Mouse (Mus musculus): ENCODE data around the gene Zscan4d. TPM values are rescaled to one million over a fixed set of nuclear protein-coding genes. Genes with fewer than 3 reads are reported as not detected.
"Not testable (repeated sequence)": the region's sequence is repeated elsewhere in the genome, so short reads cannot be mapped to it uniquely, and the experiment has no call there.

Gene Zscan4d
- polyA plus RNA-seq (2012; rRNA removed) = not detected in 2 replicates

GRCm38 (mm10) chr7:11166059-11166458, at the start of gene Zscan4d:
Gene Zscan4d, minus strand, starts transcription at chr7:11166159.
- not testable (repeated sequence) for H3K4me1 ChIP-seq (replicated peaks; ENCODE audit: control insufficient read depth, insufficient read depth, low read length); H3K36me3 ChIP-seq (ENCODE audit: control insufficient read depth, insufficient read depth, low read length); H3K27ac ChIP-seq (ENCODE audit: control insufficient read depth, insufficient read depth, low read length); DNase-seq; H3K27me3 ChIP-seq (ENCODE audit: control insufficient read depth, insufficient read depth, low read length); H3K4me3 ChIP-seq (ENCODE audit: control insufficient read depth, insufficient read depth, low read length)
- WGBS = 90% methylated on average over 4 of the region's 4 CpGs

- H3K36me3 ChIP-seq (ENCODE audit: control insufficient read depth, insufficient read depth, low read length); H3K4me1 ChIP-seq (replicated peaks; ENCODE audit: control insufficient read depth, insufficient read depth, low read length); H3K27ac ChIP-seq (ENCODE audit: control insufficient read depth, insufficient read depth, low read length); DNase-seq; H3K4me3 ChIP-seq (ENCODE audit: control insufficient read depth, insufficient read depth, low read length); H3K27me3 ChIP-seq (ENCODE audit: control insufficient read depth, insufficient read depth, low read length): not testable (repeated sequence)
- 51% methylated on average over 6 of the region's 6 CpGs for WGBS
These were observed 7.9 kb downstream of the Zscan4d start for GRCm38 (mm10) chr7:11158036-11158435.

Other genes with a start within 250 kb of the Zscan4d start
- not detected in 2 replicates for gene Zscan4c, start 160.4 kb downstream of the Zscan4d start, polyA plus RNA-seq (2012; rRNA removed)
- gene Zscan4-ps1, start 96.5 kb downstream of the Zscan4d start, polyA plus RNA-seq (2012; rRNA removed) = not detected in 2 replicates
- not detected in 2 replicates for gene Zscan4e, start 144.5 kb upstream of the Zscan4d start, polyA plus RNA-seq (2012; rRNA removed)
- 0.08 TPM in 1 of 2 replicates, not detected in the other for gene Zscan4f, start 231.8 kb upstream of the Zscan4d start, polyA plus RNA-seq (2012; rRNA removed)